Mouse (Mus musculus) midbrain, embryonic 13.5 days (tissue): Measurements from ENCODE around the gene Atr. TPM values are rescaled to one million over a fixed set of nuclear protein-coding genes. Genes with fewer than 3 reads are reported as not detected.

Experiments used
- ATAC-seq: fragments of 200-750 bp; cut with Nextera tagmentation; 2 replicates; pipeline ENCODE4 v1.8.0; 2017; ENCODE audit warnings: mild to moderate bottlenecking, moderate TSS enrichment, moderate library complexity
- H3K27ac ChIP-seq: fragments of 300-500 bp; sonication (generic); 2 replicates; pipeline ENCODE4 v1.5.1; 2015; ENCODE audit warnings: inconsistent platforms, mild to moderate bottlenecking, moderate library complexity
- H3K27me3 ChIP-seq: fragments of 300-500 bp; sonication (generic); 2 replicates; pipeline ENCODE4 v1.6.1; 2015; ENCODE audit warnings: mild to moderate bottlenecking, inconsistent platforms
- H3K36me3 ChIP-seq: fragments of 300-500 bp; sonication (generic); 2 replicates; pipeline ENCODE4 v1.6.1; 2015; ENCODE audit warnings: mild to moderate bottlenecking, inconsistent platforms
- H3K4me1 ChIP-seq: fragments of 300-500 bp; sonication (generic); replicated peaks from 2 replicates; pipeline ENCODE4 v1.6.1; 2015; ENCODE audit warnings: inconsistent platforms
- H3K4me2 ChIP-seq: fragments of 300-500 bp; sonication (generic); replicated peaks from 2 replicates; pipeline ENCODE4 v1.6.1; 2015; ENCODE audit warnings: moderate library complexity, mild to moderate bottlenecking, inconsistent platforms
- H3K4me3 ChIP-seq: fragments of 300-500 bp; sonication (generic); replicated peaks from 2 replicates; pipeline ENCODE4 v1.5.1; 2015; ENCODE audit warnings: mild to moderate bottlenecking, inconsistent platforms
- H3K9ac ChIP-seq: fragments of 300-500 bp; sonication (generic); replicated peaks from 2 replicates; pipeline ENCODE4 v1.6.1; 2015; ENCODE audit warnings: mild to moderate bottlenecking, inconsistent platforms
- H3K9me3 ChIP-seq: fragments of 300-500 bp; sonication (generic); 2 replicates; pipeline ENCODE4 v1.6.1; 2016; ENCODE audit warnings: mild to moderate bottlenecking, inconsistent platforms
- WGBS: fragments of 180-500 bp; shearing (Covaris S2); methylation state at CpG from one replicate; pipeline ENCODE4 v1.1.7; 2015; 5-methylcytosine and 5-hydroxymethylcytosine counted together
- polyA plus RNA-seq: library from polyadenylated mRNA; unstranded; fragments of >200 nt; fragmentation: Nextera tagmentation; extraction: Ambion mirVana; gene quantifications from 2 replicates; pipeline ENCODE4 v1.2.1, GENCODE M21; 2015

Atr gene
- polyA plus RNA-seq, 1 experiment from 2014 or later: 16.2 TPM

DNA sequence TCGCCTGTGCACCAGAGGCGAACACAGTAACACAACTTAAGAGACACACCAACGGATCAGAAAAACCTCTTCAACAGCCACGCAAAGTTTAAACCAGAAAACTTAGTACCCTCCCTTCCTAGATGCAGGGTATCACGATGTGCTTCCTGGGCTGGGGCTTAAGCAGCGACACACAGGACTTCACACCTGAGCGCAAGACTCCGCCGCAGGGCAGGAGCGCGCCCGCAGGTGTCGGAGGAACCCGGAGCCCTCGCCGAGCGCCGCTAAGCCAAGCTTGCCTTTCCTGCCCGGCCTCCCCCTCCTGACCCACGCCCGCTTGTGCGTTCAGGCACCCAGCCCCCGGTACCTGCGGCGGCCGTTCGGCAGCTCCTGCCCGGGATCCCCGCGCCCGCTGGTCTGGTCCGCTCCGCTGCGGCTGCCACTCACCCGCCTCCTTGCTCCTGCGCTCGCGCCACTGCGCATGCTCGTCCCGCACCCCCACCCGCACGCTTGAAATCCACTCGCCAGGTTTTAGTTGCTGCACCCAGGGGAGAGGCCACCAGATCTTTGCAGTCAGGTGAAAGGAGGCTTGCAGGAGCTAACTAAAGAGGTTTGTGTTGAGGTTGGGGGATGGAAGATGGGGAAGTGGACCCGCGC is 12.5 kb upstream of the Atr start, which contains the start of gene Pls1:
Pls1 (minus strand) TSS at position 487 of the 636 bp plus-strand sequence.
- ATAC-seq: peak; percentile 96
- 0 out of 2 replicates have a peak, but pooled peaks cover 3% of the 10 kb centered on the region for H3K4me1 ChIP-seq

DNA sequence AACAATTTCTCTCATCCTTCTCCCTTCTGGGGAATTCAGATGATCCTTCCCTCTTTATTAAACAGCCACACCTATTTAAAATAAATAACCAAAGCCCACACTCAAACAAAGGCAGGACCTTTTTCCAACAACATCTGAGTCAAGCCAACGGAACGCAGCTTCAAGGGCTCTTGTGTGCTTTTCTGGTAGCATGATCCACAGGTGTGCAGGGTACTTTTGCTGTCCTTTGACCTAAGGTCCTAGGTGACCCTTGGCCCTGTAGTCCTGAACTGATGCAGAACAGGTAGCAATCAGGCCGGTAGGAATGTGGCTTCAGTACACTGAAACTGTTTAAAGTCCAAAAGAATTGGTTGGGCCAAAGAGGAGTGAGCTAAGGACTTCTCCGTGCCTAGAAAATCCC is 11.7 kb upstream of the Atr start:
- Histone ChIP-seq H3K27ac (no peak overlapping the region), H3K4me1 (0 out of 2 replicates have a peak, but pooled peaks cover 3% of the 10 kb centered on the region), H3K27me3 (peaks cover 21% of the 10 kb centered on the region), H3K4me2 (peak overlapping the region; percentile 90; the same call in 1 of the 2 replicates), H3K36me3 (no peaks in the 10 kb centered on the region), H3K9ac (no peak overlapping the region), H3K9me3 (no peaks in the 10 kb centered on the region), H3K4me3 (no peak overlapping the region)
- WGBS: 66% methylated on average over 4 of the region's 4 CpGs
- no peak for ATAC-seq

More for the DNA sequence above, 12.5 kb upstream of the Atr start, which contains the start of gene Pls1:
- peak within 1 kb of the TSS; percentile 73 for H3K9ac ChIP-seq
- H3K36me3 ChIP-seq: no peaks in the 10 kb centered on the region
- H3K4me2 ChIP-seq: peak within 1 kb of the TSS; percentile 90
- H3K27me3 ChIP-seq: peaks cover 21% of the 10 kb centered on the region
- no peaks in the 10 kb centered on the region for H3K9me3 ChIP-seq
- under 1% methylated on average over 46 of the region's 46 CpGs for WGBS
- peak within 1 kb of the TSS; percentile 70 for H3K4me3 ChIP-seq
- no peak within 1 kb of the TSS for H3K27ac ChIP-seq

DNA sequence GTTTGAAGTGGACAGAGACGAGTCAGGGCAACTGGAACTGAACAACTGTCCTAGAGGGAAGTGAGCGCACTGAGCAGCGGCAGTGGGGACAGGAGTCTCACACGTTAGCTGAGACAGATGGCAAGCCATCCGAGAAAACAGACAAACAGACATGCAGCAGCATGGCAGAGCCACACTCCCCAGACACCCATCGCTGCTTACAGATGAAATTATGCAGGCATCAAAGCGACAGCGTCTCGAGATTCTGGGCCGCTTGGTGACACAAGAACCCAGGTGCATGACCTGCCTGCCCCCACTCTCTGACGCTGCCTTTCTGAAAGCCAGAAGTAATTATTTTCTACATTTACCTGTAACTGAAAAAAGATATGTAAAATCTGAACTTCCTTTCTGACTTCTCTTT is 5.7 kb upstream of the Atr start:
- WGBS: 72% methylated on average over 11 of the region's 11 CpGs
- Histone ChIP-seq H3K4me3 (no peak overlapping the region), H3K4me2 (no peak overlapping the region), H3K9me3 (no peaks in the 10 kb centered on the region), H3K27ac (no peak overlapping the region), H3K4me1 (no peaks in the 10 kb centered on the region), H3K27me3 (peaks cover under 1% of the 10 kb centered on the region), H3K36me3 (no peaks in the 10 kb centered on the region), H3K9ac (no peak overlapping the region)
- no peak for ATAC-seq

DNA sequence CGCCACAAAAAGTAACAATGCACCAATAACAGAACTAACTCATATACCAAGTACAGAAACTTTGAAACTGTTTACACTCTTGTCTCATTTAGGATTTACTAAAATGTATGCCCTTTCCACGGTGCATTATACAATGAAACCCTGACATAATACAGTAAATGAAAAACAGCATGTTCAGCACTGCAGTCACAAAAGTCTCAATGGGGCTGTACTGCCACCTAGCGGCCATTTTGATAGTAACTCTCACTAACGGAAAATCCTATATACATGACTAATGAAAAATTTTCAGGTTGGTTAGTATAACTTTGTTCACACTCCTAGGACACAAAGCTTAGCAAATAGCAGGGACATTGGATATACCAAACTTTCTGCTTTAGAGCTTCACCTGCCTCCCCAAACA is 4.5 kb upstream of the Atr start:
- WGBS: 27% methylated on average over 4 of the region's 4 CpGs
- no peaks in the 10 kb centered on the region for H3K4me1 ChIP-seq
- no peak overlapping the region for H3K27ac ChIP-seq
- H3K9ac ChIP-seq: no peak overlapping the region
- no peak overlapping the region for H3K4me3 ChIP-seq
- H3K27me3 ChIP-seq: no peaks in the 10 kb centered on the region
- H3K9me3 ChIP-seq: no peaks in the 10 kb centered on the region
- H3K4me2 ChIP-seq: no peak overlapping the region
- no peak for ATAC-seq
- no peaks in the 10 kb centered on the region for H3K36me3 ChIP-seq

DNA sequence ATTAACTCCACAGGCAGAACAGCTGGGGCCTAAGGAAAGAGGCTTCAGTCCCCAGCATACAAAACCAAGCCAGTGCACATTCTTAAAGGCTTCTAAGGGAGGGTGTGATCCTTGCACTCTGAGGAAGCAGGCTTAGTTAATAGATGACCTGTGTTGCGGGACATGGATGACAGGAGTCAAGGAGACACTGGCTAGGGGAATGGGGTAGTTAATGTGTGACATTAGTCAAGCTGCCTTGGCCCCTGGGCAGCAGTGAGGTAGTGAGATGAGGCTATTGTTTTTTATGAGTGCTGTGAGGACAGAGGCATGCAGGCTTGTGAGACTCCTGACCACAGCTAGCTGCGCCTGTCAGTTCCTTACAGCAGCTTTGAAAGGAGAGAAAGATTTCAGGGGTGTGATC is 2.5 kb upstream of the Atr start:
- H3K9me3 ChIP-seq: no peaks in the 10 kb centered on the region
- H3K4me2 ChIP-seq: no peak overlapping the region
- no peak for ATAC-seq
- no peak overlapping the region for H3K27ac ChIP-seq
- 82% methylated on average over 2 of the region's 2 CpGs for WGBS
- no peak overlapping the region for H3K4me3 ChIP-seq
- H3K4me1 ChIP-seq: peaks cover 7% of the 10 kb centered on the region
- no peaks in the 10 kb centered on the region for H3K36me3 ChIP-seq
- H3K27me3 ChIP-seq: no peaks in the 10 kb centered on the region
- H3K9ac ChIP-seq: no peak overlapping the region

DNA sequence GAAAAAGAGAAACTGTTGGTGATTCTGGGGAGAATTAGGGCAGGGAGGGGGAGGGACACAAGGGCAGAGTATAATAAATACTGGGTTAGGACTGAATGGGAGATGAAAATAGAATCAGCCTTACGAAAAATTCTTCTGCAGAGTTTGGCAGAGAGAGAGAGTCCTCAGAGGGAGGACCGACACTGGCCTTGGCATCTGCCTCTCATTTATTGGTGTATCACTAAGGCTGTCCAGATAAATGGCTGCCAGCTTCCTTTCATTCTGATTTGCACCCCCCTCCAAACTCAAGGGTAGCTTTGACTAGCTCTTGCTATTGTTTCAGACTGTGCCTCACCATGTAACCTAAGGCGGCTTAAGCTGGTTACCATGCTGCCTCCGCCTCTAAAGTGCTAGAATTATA is 1.4 kb upstream of the Atr start:
- Histone ChIP-seq H3K27ac (no peak overlapping the region), H3K36me3 (no peaks in the 10 kb centered on the region), H3K27me3 (no peaks in the 10 kb centered on the region), H3K4me2 (no peak overlapping the region), H3K9me3 (no peaks in the 10 kb centered on the region), H3K9ac (no peak overlapping the region), H3K4me1 (peaks cover 7% of the 10 kb centered on the region), H3K4me3 (no peak overlapping the region)
- ATAC-seq: no peak
- WGBS: 90% methylated on average over 4 of the region's 4 CpGs

DNA sequence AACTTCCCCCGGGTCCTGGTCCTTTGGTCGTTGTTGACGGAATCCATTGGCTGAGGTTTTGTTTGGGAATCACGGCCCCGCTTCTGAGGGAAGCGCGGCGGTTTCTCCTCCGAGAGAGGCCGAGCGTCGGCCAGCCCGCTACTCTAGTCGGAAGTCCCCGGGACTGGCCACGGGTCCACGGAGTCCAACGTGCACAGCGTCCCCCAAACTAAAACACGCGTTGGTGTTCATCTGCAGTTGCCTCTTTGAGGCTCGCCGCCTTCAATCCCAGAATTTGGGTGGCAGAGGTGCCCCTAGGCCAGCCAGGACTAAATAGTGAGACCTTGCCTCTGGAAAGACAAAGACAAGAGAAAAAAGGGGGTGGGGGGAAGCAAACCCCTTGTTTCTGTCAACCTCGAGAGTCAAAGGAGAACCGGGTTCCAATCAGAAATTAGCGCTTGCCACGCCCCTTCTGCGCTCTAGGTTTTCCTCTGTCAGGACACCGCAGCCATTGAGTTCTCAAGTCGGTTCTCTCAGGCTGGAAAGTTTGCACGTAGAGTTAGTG is 702 bp downstream of the Atr start:
- Histone ChIP-seq H3K9ac (peak overlapping the region; percentile 87), H3K4me1 (peaks cover 7% of the 10 kb centered on the region), H3K27ac (peak overlapping the region; percentile 69), H3K4me3 (peak overlapping the region; percentile 96), H3K36me3 (peaks cover 4% of the 10 kb centered on the region; the same call in 1 of the 2 replicates), H3K9me3 (no peaks in the 10 kb centered on the region), H3K4me2 (peak overlapping the region; percentile 95), H3K27me3 (no peaks in the 10 kb centered on the region)
- WGBS: under 1% methylated on average over 31 of the region's 31 CpGs
- peak; percentile 62 for ATAC-seq

DNA sequence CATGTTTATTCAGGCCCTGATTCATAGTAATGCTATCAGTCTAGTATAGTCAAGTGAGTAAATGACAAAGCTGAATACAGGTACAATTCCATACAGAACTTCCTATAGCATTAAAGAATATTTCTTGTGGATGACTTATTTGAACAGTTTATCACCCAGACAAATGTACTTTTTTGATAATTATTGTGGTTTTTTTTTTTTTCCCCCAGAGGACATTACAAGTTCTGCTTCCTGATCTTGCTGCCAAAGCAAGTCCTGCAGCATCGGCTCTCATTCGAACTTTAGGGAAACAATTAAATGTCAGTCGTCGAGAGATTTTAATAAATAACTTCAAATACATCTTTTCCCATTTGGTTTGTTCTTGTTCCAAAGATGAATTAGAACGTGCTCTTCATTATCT is 20.8 kb downstream of the Atr start:
- Histone ChIP-seq H3K9ac (no peak overlapping the region), H3K36me3 (peaks cover 21% of the 10 kb centered on the region), H3K4me2 (no peak overlapping the region), H3K9me3 (no peaks in the 10 kb centered on the region), H3K27me3 (no peaks in the 10 kb centered on the region), H3K4me1 (no peaks in the 10 kb centered on the region), H3K4me3 (no peak overlapping the region), H3K27ac (no peak overlapping the region)
- 95% methylated on average over 5 of the region's 5 CpGs for WGBS
- no peak for ATAC-seq

DNA sequence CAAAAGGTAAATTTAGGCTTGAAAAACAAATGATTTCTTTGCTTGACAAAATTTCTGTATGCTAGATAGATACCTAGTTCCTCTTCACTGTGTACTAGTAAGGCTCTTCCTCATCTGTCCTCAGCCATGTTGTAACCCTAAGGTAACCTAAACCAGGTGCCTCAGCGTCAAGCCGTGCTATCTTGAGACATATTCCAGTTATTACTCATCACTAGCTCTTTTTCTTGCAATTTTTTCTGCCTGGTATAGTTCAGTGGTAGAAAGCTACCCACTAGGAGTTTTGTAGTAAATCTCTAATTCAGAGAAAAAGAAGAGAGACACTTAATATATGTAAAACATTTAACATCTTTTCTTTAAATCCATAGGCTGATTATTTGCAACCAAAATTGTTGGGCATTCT is 25.4 kb downstream of the Atr start:
- no peak overlapping the region for H3K9ac ChIP-seq
- H3K36me3 ChIP-seq: peaks cover 22% of the 10 kb centered on the region
- H3K4me1 ChIP-seq: no peaks in the 10 kb centered on the region
- H3K4me3 ChIP-seq: no peak overlapping the region
- 95% methylated on average over 2 of the region's 2 CpGs for WGBS
- H3K27me3 ChIP-seq: no peaks in the 10 kb centered on the region
- H3K27ac ChIP-seq: no peak overlapping the region
- ATAC-seq: no peak
- H3K9me3 ChIP-seq: no peaks in the 10 kb centered on the region
- H3K4me2 ChIP-seq: no peak overlapping the region

DNA sequence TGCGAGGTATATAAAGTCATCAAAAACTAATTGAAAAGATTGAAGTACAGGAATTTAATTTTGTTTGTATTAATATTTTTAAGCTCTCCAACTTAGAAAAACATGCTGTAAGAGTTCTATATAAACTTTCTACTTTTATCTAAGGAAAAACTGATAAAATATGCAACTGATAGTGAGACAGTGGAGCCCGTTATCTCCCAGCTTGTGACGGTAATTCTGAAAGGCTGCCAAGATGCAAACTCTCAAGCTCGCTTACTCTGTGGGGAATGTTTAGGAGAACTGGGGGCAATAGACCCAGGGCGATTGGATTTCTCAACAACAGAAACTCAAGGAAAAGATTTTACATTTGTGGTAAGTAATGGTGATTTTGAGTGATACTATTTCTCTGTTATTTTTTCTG is 40.0 kb downstream of the Atr start:
- peaks cover 34% of the 10 kb centered on the region for H3K36me3 ChIP-seq
- H3K27me3 ChIP-seq: no peaks in the 10 kb centered on the region
- H3K4me1 ChIP-seq: no peaks in the 10 kb centered on the region
- H3K27ac ChIP-seq: no peak overlapping the region
- H3K4me3 ChIP-seq: no peak overlapping the region
- ATAC-seq: no peak
- no peak overlapping the region for H3K9ac ChIP-seq
- H3K9me3 ChIP-seq: no peaks in the 10 kb centered on the region
- WGBS: 91% methylated on average over 5 of the region's 5 CpGs
- no peak overlapping the region for H3K4me2 ChIP-seq

DNA sequence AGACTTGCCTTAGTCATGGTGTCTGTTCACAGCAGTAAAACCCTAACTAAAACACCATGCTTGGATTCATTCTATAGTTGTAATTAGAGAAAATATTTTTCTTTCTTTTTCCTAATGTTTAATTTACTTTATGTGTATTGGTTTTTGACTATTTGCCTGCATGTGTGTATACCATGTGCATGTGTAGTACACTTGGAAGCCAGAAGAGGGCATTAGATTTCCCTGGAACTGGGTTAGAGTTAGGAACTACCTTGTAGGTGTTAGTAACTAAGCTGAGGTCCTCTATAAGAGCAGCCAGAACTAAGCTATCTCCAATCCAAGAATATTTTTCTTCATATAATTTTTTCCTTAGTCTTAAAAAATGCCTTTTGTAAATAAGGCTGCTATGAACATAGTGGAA is 75.5 kb downstream of the Atr start:
- H3K4me3 ChIP-seq: no peak overlapping the region
- no peak overlapping the region for H3K4me2 ChIP-seq
- H3K9ac ChIP-seq: no peak overlapping the region
- no peaks in the 10 kb centered on the region for H3K4me1 ChIP-seq
- ATAC-seq: no peak
- H3K9me3 ChIP-seq: no peaks in the 10 kb centered on the region
- H3K27me3 ChIP-seq: no peaks in the 10 kb centered on the region
- peaks cover 25% of the 10 kb centered on the region for H3K36me3 ChIP-seq
- no peak overlapping the region for H3K27ac ChIP-seq

DNA sequence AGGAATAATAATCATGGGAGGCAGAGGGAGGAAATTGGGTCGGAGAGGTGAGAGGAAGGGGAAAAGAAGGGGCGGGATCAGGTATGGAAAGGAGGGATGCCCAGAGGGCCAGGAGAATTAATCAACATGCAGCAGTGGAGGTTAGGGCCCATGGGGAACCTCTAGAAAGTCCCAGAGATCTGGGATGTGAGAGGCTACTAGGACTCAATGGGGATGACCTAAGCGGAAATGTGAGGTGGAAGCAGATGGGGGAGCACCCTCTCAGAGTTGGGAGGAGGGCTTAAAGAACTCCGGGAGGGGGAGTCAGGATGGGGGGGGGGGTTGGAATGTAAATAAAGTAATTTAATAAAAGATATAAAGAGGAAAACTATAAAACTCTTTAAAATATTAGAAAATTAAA is 96.3 kb downstream of the Atr start:
- Histone ChIP-seq H3K36me3 (peaks cover 9% of the 10 kb centered on the region), H3K27ac (no peak overlapping the region), H3K27me3 (no peaks in the 10 kb centered on the region), H3K4me2 (no peak overlapping the region), H3K9me3 (no peaks in the 10 kb centered on the region), H3K9ac (no peak overlapping the region), H3K4me1 (peaks cover 8% of the 10 kb centered on the region), H3K4me3 (no peak overlapping the region)
- ATAC-seq: no peak
- 83% methylated on average over 4 of the region's 4 CpGs for WGBS

DNA sequence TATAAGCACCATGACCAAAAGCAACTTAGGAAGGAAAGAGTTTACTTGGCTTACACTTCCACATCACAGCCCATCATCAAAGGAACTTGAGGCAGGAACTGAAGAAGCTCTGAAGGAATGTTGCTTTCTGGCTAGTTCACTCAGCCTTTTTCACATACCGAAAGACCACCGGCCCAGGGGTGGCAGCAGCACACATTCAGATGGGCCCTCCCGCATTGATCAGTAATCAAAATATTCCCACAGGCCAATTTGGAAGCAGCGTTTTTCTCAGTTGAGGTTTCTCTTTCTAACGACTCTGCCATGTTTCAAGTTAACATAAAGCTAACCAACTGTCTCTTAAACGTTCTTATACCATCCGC is 96.8 kb downstream of the Atr start:
- Histone ChIP-seq H3K9me3 (no peaks in the 10 kb centered on the region), H3K4me3 (peak overlapping the region; percentile 80), H3K9ac (peak overlapping the region; percentile 91), H3K4me1 (peaks cover 8% of the 10 kb centered on the region), H3K36me3 (peaks cover 11% of the 10 kb centered on the region), H3K4me2 (peak overlapping the region; percentile 79), H3K27ac (peak overlapping the region; percentile 82), H3K27me3 (no peaks in the 10 kb centered on the region)
- peak; percentile 88 for ATAC-seq
- WGBS: under 1% methylated on average over 7 of the region's 7 CpGs
